Mouse (Mus musculus): ENCODE measurements around the gene Lpcat4.
A peak's percentile ranks its signal among the peaks of the same experiment; 100 is the strongest.
"Not testable (repeated sequence)": the region's sequence is repeated elsewhere in the genome, so short reads cannot be mapped to it uniquely, and the experiment has no call there.

The Lpcat4 gene

DNA sequence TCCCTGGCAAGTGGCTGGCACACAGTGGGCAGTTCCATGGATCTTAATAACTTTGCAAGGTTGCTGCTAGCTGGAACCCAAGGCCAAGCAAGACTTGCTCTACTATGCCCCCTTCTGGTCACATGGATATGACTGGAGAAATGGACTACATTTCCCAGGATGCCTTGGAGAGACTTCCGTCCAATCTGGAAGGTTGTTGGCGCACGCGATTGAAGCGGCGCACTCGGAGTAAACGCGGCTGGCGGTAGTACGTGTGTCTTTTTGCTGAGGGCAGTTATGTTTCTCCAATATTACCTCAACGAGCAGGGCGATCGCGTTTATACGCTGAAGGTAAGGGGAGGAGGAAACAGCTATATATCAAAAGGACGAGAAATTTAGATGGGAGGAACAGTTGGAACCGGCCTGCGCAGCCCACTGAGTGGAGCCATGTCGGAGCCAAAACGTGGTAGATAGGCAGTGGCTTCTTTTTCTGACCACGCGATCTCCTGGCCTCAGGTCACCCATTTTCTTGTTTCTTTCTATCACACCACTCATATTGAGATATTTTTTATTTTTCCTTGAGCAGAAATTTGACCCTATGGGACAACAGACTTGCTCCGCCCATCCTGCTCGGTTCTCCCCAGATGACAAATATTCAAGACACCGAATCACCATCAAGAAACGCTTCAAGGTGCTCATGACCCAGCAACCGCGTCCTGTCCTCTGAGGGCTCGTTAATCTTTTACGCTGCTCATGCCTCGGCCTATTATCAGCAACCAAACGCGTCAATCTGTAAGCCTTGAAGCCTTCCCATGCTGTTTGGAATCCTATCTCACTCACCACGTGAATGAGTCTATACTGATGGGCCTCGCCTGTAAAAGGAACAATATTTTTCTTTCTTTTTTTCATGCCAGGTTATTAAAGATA is 22.7 kb downstream of the Lpcat4 start, which contains the start of gene Nop10:
TSS of gene Nop10 (plus strand) at position 179 of the 906 bp plus-strand sequence.
- peak; percentile 78 for DNase-seq (ENCODE audit: low spot score)

DNA sequence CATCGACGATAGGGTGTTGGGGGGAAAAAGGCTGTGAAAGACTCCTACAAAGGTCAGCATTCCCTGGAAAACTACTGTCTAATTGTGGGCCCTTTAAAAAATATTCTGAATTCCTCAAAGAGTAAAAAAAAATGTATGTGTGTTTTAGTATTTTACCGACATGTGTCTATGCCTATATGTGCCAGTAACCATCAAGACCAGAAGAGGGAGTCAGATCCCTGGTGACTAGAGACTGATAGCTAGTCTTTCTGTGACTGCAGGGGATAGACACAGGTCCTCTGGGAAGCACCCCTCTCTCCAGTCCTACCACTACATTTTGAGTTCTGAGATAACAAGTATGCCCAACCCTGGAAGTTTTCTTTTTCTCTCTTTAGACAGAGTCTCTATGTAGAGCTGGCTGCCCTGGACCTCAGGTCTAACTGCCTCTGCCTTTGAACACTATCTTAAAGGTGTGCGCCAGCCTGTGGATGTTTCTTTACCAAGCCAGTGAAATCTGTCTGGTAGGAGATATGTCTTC is 23.6 kb downstream of the Lpcat4 start:
- DNase-seq (ENCODE audit: low spot score) = no peak

GRCm38 (mm10) chr2:112264364-112264763 is 25.1 kb downstream of the Lpcat4 start:
- DNase-seq (ENCODE audit: low spot score) = no peak

GRCm38 (mm10) chr2:112265448-112266241 is 26.4 kb downstream of the Lpcat4 start, which contains the start of gene Slc12a6:
Slc12a6 (plus strand) TSS chr2:112265825.
- peak; percentile 92 for DNase-seq (ENCODE audit: low spot score)

GRCm38 (mm10) chr2:112266242-112266592 is 26.9 kb downstream of the Lpcat4 start, which contains the start of gene Gm21985:
Gm21985 (plus strand) TSS chr2:112266314.
- peak; percentile 61 for DNase-seq (ENCODE audit: low spot score)

DNA sequence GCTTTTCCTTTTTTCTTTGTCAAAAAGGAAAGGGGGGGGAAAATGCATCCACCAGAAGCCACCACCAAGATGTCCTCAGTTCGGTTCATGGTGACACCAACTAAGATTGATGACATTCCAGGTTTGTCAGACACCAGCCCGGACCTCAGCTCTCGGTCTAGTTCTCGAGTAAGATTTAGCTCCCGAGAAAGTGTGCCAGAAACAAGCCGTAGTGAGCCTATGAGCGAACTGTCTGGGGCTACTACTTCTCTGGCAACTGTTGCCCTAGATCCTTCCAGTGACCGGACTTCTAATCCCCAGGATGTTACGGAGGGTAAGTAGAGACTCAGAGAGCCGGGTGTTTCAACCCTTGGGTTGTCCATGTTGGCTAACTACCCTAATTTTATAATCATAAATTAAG is 27.5 kb downstream of the Lpcat4 start:
- DNase-seq (ENCODE audit: low spot score) = no peak

GRCm38 (mm10) chr2:112267547-112268269 is 28.4 kb downstream of the Lpcat4 start:
- DNase-seq (ENCODE audit: low spot score) = no peak

DNA sequence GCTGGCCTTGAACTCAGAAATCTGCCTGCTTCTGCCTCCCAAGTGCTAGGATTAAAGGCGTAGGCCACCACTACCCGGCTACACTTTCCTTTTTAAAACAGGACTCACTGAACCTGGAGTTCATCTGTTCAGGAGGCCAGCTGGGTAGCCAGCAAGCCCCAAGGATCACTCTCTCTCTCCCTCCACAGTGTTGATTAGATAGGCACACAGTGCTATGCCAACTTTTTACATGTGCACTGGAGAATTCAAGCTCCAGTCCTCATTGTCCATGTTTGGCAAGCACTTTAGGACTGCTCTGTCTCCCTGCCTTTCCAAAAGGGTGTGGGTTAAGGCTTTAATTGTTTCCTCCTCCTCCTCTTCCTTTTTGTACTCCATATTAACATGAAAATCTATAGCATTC is 30.7 kb downstream of the Lpcat4 start:
- DNase-seq (ENCODE audit: low spot score) = no peak

- no peak for DNase-seq (ENCODE audit: low spot score)
These were observed 33.6 kb downstream of the Lpcat4 start for GRCm38 (mm10) chr2:112272909-112273308.

DNA sequence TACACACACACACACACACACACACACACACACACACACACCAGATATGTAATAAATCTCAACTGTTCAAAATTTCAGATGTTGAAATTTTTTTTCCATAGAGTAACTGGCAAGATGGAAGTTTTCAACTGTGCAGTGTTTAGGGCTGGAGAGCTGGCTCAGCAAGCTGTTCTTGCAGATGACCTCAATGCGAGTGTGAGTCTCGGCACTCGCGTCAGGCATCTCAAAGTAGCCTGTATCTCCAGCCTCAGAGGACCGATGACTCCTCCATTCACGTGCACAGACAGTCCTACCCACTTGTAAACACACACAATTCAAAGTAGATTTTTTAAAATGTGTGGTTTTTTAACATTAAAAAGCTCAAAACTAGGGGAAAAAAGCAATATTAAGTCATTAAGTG is 34.2 kb downstream of the Lpcat4 start:
- DNase-seq (ENCODE audit: low spot score) = peak; percentile 31

DNA sequence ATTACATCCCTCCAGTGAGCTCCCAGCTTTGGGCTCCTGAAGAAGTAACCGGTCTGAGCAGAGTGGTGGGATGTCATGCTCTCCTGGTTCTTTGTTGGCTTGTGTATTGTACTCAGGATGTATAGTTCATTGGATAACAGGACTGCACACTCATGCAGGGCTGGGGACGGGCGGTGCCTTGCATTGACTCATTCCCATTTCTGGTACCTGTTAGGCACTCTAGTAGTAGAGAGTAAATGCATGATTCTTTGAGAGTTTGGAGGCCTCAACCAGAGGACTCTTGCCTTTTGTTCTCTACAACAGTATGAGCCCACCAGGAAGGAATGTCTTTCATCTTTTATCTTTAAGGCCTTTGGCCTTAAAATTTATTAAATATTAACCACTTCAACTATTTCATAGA is 37.6 kb downstream of the Lpcat4 start:
- DNase-seq (ENCODE audit: low spot score) = no peak

DNA sequence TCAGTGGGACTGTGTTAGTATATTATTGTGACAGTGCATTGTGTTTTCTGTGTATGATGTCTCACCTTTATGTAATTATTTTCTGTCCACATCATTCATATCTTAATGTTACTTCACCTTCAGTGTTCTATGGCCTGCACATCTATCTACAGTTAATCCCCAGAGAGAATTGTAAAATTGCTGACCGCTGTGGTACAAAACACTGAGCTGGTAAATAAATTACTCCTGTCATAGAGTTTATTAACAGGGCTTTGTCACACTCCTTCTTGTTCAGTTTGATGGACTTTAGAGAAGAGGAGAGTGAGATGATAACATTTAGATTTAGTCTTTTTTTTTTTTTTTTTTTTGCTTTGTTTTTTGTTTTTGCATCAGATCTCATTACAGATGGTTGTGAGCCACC is 43.6 kb downstream of the Lpcat4 start:
- DNase-seq (ENCODE audit: low spot score) = no peak

GRCm38 (mm10) chr2:112284363-112285030 is 45.2 kb downstream of the Lpcat4 start:
- DNase-seq (ENCODE audit: low spot score) = peak; percentile 52

DNA sequence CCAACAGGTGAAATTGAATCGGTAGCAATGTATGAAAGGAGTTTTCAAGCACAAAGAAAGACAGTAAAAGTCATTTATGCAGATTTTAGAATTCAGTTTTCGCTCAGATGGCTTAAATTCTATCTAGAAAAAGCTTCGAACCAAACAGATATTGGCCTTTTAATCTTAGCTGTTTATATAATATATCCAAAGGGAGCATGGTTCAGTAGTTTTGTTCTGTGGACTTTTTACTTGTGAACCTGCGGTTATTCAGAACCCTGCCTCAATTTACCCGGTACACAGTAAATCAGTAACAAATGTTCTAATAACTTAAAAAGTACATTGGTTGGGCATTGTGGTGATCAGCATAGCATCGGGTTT is 45.7 kb downstream of the Lpcat4 start:
- DNase-seq (ENCODE audit: low spot score) = no peak

DNA sequence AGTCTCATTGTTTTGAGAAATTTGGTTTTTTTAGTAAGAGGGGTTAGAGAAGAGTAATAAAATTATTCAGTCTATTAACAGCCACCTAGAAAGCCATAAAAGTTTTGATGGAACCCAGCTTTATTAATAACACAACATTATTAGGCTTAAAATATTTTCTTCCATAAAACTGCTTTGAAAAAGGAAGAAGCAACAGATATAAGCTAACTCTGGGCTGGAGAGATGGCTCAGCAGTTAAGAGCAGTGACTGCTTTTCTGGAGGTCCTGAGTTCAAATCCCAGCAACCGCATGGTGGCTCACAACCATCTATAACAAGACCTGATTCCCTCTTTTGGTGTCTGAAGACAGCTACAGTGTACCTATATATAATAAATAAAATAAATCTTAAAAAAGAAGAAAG is 46.8 kb downstream of the Lpcat4 start:
- DNase-seq (ENCODE audit: low spot score) = not testable (repeated sequence)

- no peak for DNase-seq (ENCODE audit: low spot score)
These were observed 47.8 kb downstream of the Lpcat4 start for GRCm38 (mm10) chr2:112287059-112287458.

DNA sequence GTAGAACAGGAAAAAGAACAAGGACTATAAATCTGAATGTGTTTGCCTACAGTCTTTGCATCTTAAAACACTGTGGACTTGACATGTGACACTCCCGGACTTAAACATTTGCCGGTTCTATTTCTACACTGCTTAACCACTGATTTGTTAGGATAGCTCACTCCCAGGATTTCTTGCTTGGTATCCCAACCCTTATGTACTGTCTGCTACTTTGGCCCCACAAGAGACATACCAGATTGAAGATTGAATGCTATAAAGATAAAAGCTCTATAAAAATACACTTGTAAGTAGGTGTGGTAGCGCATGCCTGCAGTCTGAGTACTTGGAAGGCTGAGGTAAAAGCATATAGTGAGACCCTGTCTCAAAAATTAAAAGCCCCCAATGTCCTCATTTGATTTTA is 50.2 kb downstream of the Lpcat4 start:
- no peak for DNase-seq (ENCODE audit: low spot score)

DNA sequence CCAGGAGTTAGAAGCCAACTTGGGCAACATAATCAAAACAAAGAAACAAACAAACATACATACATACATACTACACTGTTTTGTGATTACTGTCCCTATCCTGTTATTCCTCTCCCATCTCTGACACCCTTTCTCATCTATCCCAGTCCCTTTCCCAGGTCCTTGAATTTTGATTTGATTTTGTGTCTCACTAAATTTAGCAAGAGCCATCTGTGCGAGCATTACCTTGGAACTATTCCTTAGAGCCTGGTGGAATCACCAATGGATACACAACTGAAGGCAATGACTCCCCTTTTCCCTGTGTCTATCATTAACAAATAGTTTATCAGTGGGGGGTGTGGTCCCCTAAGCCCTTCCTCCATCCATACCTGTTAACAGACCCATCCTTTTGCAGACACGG is 53.6 kb downstream of the Lpcat4 start:
- DNase-seq (ENCODE audit: low spot score) = no peak

GRCm38 (mm10) chr2:112296211-112296610 is 56.9 kb downstream of the Lpcat4 start:
- no peak for DNase-seq (ENCODE audit: low spot score)

Measured in ovary, postnatal 36 days (tissue).